Mouse (Mus musculus): ENCODE data around the gene Chst14. TPM values are rescaled to one million over a fixed set of nuclear protein-coding genes. Genes with fewer than 3 reads are reported as not detected.

The Chst14 gene
- 6.7 and 12.2 TPM in 2 replicates for polyA plus RNA-seq (2012)

DNA sequence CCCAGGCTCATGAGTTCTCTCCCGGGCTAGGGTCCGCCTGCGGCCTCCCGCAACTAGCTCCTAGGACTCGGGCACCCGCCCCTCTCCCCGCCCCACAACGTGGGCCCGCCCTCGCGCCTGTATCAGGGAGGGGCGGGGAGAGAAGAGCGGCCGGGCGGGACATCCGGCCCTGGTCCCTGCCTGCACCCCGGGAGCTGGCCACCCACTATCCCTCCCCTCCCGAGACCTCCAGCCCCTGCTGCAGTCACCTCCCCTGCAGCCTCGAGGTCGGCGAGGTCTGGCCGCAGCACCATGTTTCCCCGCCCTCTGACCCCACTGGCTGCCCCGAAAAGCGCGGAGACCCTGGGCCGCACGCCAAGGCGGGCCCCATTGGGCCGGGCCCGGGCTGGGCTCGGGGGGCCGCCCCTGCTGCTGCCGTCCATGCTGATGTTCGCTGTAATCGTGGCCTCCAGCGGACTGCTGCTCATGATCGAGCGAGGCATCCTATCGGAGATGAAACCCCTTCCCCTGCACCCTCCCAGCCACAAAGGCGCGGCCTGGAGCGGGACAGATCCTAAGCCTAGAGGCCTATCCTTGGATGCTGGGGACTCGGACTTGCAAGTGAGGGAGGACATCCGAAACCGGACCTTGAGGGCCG lies at the start of gene Chst14:
Gene Chst14, plus strand, starts transcription at position 136 of the 637 bp plus-strand sequence.

DNA sequence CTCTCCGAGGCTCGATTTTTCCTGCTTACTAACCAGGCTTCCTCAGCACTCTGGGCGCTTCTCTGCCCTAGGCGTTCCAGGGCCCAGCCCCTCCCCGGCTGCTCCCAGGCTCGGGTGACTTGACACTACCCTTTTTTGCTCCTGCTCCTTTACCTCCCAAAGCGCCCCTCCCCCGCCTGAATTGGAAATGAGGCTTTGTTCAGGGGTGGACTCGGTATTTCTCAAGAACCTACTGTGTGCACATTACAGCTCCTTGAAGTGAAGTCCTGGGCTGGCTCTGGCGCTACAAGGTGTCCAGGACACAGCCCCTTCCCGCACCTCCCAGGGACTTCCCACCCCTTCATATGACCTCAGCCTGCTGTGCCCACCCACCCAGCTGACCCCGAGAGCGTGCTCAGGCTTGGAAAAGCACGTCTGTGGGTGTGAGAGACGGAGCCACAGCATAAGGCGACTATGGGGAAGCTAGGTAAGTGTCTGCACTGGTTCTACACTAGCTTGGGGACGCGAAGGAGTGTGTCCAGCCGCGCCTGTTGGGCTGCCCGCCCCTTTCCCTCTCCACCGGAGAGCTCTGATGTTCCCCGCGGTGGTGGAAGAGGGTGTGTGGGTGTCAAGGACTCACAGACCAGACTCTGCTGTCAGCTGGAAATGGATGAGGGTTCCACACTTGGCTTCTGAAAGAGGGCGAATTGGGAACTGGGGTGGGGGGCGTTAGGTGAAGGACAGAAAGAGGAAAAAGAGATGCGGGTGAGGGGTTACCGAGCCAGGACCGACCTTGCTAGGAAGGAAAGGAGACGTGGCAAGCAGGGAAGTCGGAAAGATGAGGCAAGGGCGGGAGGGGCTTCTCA lies 26.1 kb upstream of the Chst14 start, which contains the start of gene Bahd1:
Gene Bahd1, plus strand, starts transcription at position 397 of the 845 bp plus-strand sequence.

Other genes starting within 250 kb of the Chst14 start
- 0.72 and 2.2 TPM in 2 replicates for gene Ankrd63, start 222.5 kb upstream of the Chst14 start, polyA plus RNA-seq (2012)
- 96.3 and 125 TPM in 2 replicates for gene Plcb2, start 198.1 kb upstream of the Chst14 start, polyA plus RNA-seq (2012)
- gene Inafm2, start 180.7 kb upstream of the Chst14 start, polyA plus RNA-seq (2012): 39.8 and 40.6 TPM in 2 replicates
- 0.35 and 0.38 TPM in 2 replicates for gene Ccdc9b, start 163.8 kb upstream of the Chst14 start, polyA plus RNA-seq (2012)
- gene Phgr1, start 153.7 kb upstream of the Chst14 start, polyA plus RNA-seq (2012): not detected in 2 replicates
- 0.04 and 0.06 TPM in 2 replicates for gene Disp2, start 146.8 kb upstream of the Chst14 start, polyA plus RNA-seq (2012)
- gene Knstrn, start 112.5 kb upstream of the Chst14 start, polyA plus RNA-seq (2012): 96.3 and 140 TPM in 2 replicates
- gene Ivd, start 64.5 kb upstream of the Chst14 start, polyA plus RNA-seq (2012): 24.7 and 27.6 TPM in 2 replicates
- 35.3 and 39.5 TPM in 2 replicates for gene Bahd1, start 26.1 kb upstream of the Chst14 start, polyA plus RNA-seq (2012)
- gene Ccdc32, start 102.9 kb downstream of the Chst14 start, polyA plus RNA-seq (2012): 7.3 and 7.7 TPM in 2 replicates
- 3.0 and 3.4 TPM in 2 replicates for gene Rpusd2, start 108.3 kb downstream of the Chst14 start, polyA plus RNA-seq (2012)
- 1.8 and 3.0 TPM in 2 replicates for gene Knl1, start 120.6 kb downstream of the Chst14 start, polyA plus RNA-seq (2012)
- gene Rad51, start 186.3 kb downstream of the Chst14 start, polyA plus RNA-seq (2012): 62.4 and 71.8 TPM in 2 replicates
- gene Rmdn3, start 230.5 kb downstream of the Chst14 start, polyA plus RNA-seq (2012): 19.1 and 34.0 TPM in 2 replicates
- gene Gchfr, start 241.3 kb downstream of the Chst14 start, polyA plus RNA-seq (2012): 2.9 and 4.2 TPM in 2 replicates
- 0.19 and 0.37 TPM in 2 replicates for gene Gm14137, start 248.0 kb downstream of the Chst14 start, polyA plus RNA-seq (2012)

Data from megakaryocyte-erythroid progenitor cell, adult 5 weeks (primary cell).